Mouse (Mus musculus) heart, postnatal 36 days (tissue): ENCODE results near the gene 1700029H14Rik. TPM values are rescaled to one million over a fixed set of nuclear protein-coding genes. Genes with fewer than 3 reads are reported as not detected.

ENCODE experiments used
- DNase-seq, 2 experiments: peaks; one replicate each; pipeline ENCODE4 v3.0.0; 2021 to 2022
- intact Hi-C: fragments of 180-260 bp; cut with DNase I; formaldehyde crosslinking; loops from one replicate; pipeline ENCODE4 v1.15.1; 2025
- total RNA-seq, 2 experiments: library from RNA; stranded (reverse); gene quantifications; 2 replicates each; pipeline ENCODE4 v1.2.3; 2021

The 1700029H14Rik gene
- total RNA-seq, 2 experiments from 2014 or later = not detected

- peak; percentile 76 to 77 for DNase-seq
- intact Hi-C loops = loop anchor here (1.0 to 2.0 kb wide), 4 partner anchors 19 to 136 kb away; no protein-coding TSS in a partner anchor
Observed at GRCm38 (mm10) chr8:13548831-13549230, 13.4 kb downstream of the 1700029H14Rik start.

GRCm38 (mm10) chr8:13548235-13548634, 14.0 kb downstream of the 1700029H14Rik start:
- DNase-seq = peak; percentile 53 to 64
- intact Hi-C loops = loop anchor here (1.0 to 2.0 kb wide), 4 partner anchors 18 to 135 kb away; no protein-coding TSS in a partner anchor

GRCm38 (mm10) chr8:13546421-13546820, 15.8 kb downstream of the 1700029H14Rik start:
- intact Hi-C loops = no loop called here
- no peak for DNase-seq

- DNase-seq = no peak
- intact Hi-C loops = no loop called here
Observed at GRCm38 (mm10) chr8:13541526-13541925, 20.7 kb downstream of the 1700029H14Rik start.

- no peak for DNase-seq
- intact Hi-C loops = no loop called here
Observed at GRCm38 (mm10) chr8:13540122-13540521, 22.1 kb downstream of the 1700029H14Rik start.

GRCm38 (mm10) chr8:13538821-13539220, 23.4 kb downstream of the 1700029H14Rik start:
- intact Hi-C loops = no loop called here
- peak; percentile 58 to 68 for DNase-seq

- no peak for DNase-seq
- intact Hi-C loops = no loop called here
Observed at GRCm38 (mm10) chr8:13537102-13537501, 25.2 kb downstream of the 1700029H14Rik start.

- intact Hi-C loops = loop anchor here (5.0 kb wide), 1 partner anchor 121 kb away; no protein-coding TSS in a partner anchor
- no peak for DNase-seq
Observed at GRCm38 (mm10) chr8:13533123-13533522, 29.1 kb downstream of the 1700029H14Rik start.

GRCm38 (mm10) chr8:13531602-13532171, 30.6 kb downstream of the 1700029H14Rik start:
- intact Hi-C loops = loop anchor here (5.0 kb wide), 1 partner anchor 119 kb away; no protein-coding TSS in a partner anchor
- DNase-seq = no peak

GRCm38 (mm10) chr8:13530941-13531340, 31.3 kb downstream of the 1700029H14Rik start:
- intact Hi-C loops = loop anchor here (1.0 to 5.0 kb wide), 3 partner anchors 17 to 119 kb away; no protein-coding TSS in a partner anchor
- DNase-seq = peak; percentile 88 to 89

GRCm38 (mm10) chr8:13530401-13530800, 31.9 kb downstream of the 1700029H14Rik start:
- peak in 1 of 2 experiments; percentile 24 for DNase-seq
- intact Hi-C loops = loop anchor here (1.0 to 5.0 kb wide), 3 partner anchors 18 to 118 kb away; no protein-coding TSS in a partner anchor

GRCm38 (mm10) chr8:13529891-13530316, 32.4 kb downstream of the 1700029H14Rik start:
- DNase-seq = peak; percentile 88 to 90
- intact Hi-C loops = loop anchor here (1.0 to 5.0 kb wide), 3 partner anchors 18 to 118 kb away; no protein-coding TSS in a partner anchor

GRCm38 (mm10) chr8:13529011-13529840, 33.0 kb downstream of the 1700029H14Rik start:
- DNase-seq = no peak
- intact Hi-C loops = no loop called here

- intact Hi-C loops = no loop called here
- no peak for DNase-seq
Observed at GRCm38 (mm10) chr8:13521392-13521791, 40.9 kb downstream of the 1700029H14Rik start.

GRCm38 (mm10) chr8:13520349-13520748, 41.9 kb downstream of the 1700029H14Rik start:
- intact Hi-C loops = no loop called here
- DNase-seq = no peak

- intact Hi-C loops = no loop called here
- DNase-seq = no peak
Observed at GRCm38 (mm10) chr8:13519503-13519902, 42.8 kb downstream of the 1700029H14Rik start.

GRCm38 (mm10) chr8:13517284-13517781, 44.9 kb downstream of the 1700029H14Rik start:
- intact Hi-C loops = no loop called here
- no peak for DNase-seq

GRCm38 (mm10) chr8:13516728-13517127, 45.5 kb downstream of the 1700029H14Rik start:
- no peak for DNase-seq
- intact Hi-C loops = no loop called here

GRCm38 (mm10) chr8:13516011-13516442, 46.2 kb downstream of the 1700029H14Rik start:
- intact Hi-C loops = no loop called here
- DNase-seq = peak; percentile 68 to 71

- intact Hi-C loops = no loop called here
Observed at GRCm38 (mm10) chr8:13513556-13514370, 48.5 kb downstream of the 1700029H14Rik start.

More at GRCm38 (mm10) chr8:13513556-13514370, 48.5 kb downstream of the 1700029H14Rik start:
- DNase-seq = no peak
